33 mouse cellular contexts compared by ENCODE assay signal in genomic region chr13:59703514-59703913, GRCm38 (mm10). TPM values are rescaled to one million over a fixed set of nuclear protein-coding genes. Genes with fewer than 3 reads are reported as not detected.
DNase-seq lines count a peak whose midpoint lies in the region; TF ChIP-seq lines count a peak whose summit lies in the region.
"Had no signal": no experiment of that assay in that cellular context is flagged by ENCODE, and none has a peak within 500 bp of the region (broad histone marks: within the 10 kb centered on the region; RNA-seq: fewer than 3 reads in every experiment).

No protein-coding gene starts in this region.

- no peak for DNase-seq in layer of hippocampus, adult 2 months (ENCODE audit: low spot score in 2 of 2)
- DNase-seq in layer of hippocampus, postnatal 10 days (ENCODE audit: low spot score in 2 of 2), result no peak
- DNase-seq in right cerebral cortex, adult 18-20 months, result peak; percentile 79
- DNase-seq in right cerebral cortex, postnatal 4 days, result no peak
- DNase-seq in left cerebral cortex, postnatal 14 days (ENCODE audit: low spot score in 2 of 2), result peak; percentile 20 to 36
- peak; percentile 12 to 58 for DNase-seq in right cerebral cortex, postnatal 36 days (ENCODE audit: low spot score in 2 of 2)
- DNase-seq in B cell, adult 2 months, result no peak
- DNase-seq: adrenal gland, adult 2 months; adrenal gland, postnatal 36 days; cerebellum, adult 8-10 months; cerebellum, postnatal 25 days; gastrocnemius, postnatal 10 days; heart, postnatal 14 days; kidney, adult 8-10 months; kidney, postnatal 4 days; layer of hippocampus, adult 9-11 months; liver; lung, embryonic 14.5 days; lung, postnatal 14 days; thymus, postnatal 4 days had no signal

- H3K4me3 ChIP-seq in layer of hippocampus, adult 2 months, result no peak overlapping the region
- H3K4me3 ChIP-seq: embryonic facial prominence, embryonic 10.5 days; embryonic facial prominence, embryonic 15.5 days; forebrain, embryonic 13.5 days; hindbrain, embryonic 12.5 days; myocyte; neural tube, embryonic 12.5 days had no signal

- intact Hi-C loops in left cerebral cortex, postnatal 14 days (cut with DNase I), result no loop called here

- no peak for TF ChIP-seq CTCF in layer of hippocampus, adult 2 months (conservative IDR thresholded peaks at IDR 0.05)

- peak overlapping the region; percentile 39; the same call in 1 of the 2 replicates for H3K27ac ChIP-seq in layer of hippocampus, adult 2 months
- H3K27ac ChIP-seq: embryonic facial prominence, embryonic 10.5 days; embryonic facial prominence, embryonic 15.5 days; forebrain, embryonic 13.5 days; hindbrain, embryonic 12.5 days; kidney, postnatal 0 days; liver, embryonic 14.5 days; neural tube, embryonic 12.5 days had no signal

RNA-seq across cellular contexts. Expression of gene Spata31d1a, which starts 6.6 kb away (rescaled TPM):
- total RNA-seq in layer of hippocampus, adult 2 months (2021), result under 1 TPM; 0.22 to 0.26 TPM
- under 1 TPM; 0.11 to 0.21 TPM for total RNA-seq in layer of hippocampus, postnatal 10 days (2021)
- under 1 TPM; 0.13 to 0.18 TPM for total RNA-seq in left cerebral cortex, postnatal 14 days (2021)
- total RNA-seq: adrenal gland, adult 2 months; adrenal gland, postnatal 36 days; CH12.LX; gastrocnemius, postnatal 10 days; heart, adult 8-10 months; heart, postnatal 14 days; midbrain, postnatal 0 days had no signal

RNA-seq across cellular contexts. Expression of gene Spata31d1b, which starts 8.6 kb away (rescaled TPM):
- under 1 TPM in 1 of 2 experiments, not detected in 1; 0.12 TPM for total RNA-seq in layer of hippocampus, adult 2 months (2021)
- total RNA-seq in layer of hippocampus, postnatal 10 days (2021), result under 1 TPM in 1 of 2 experiments, not detected in 1; 0.11 TPM
- not detected for total RNA-seq in left cerebral cortex, postnatal 14 days (2021)
- total RNA-seq: adrenal gland, adult 2 months; adrenal gland, postnatal 36 days; gastrocnemius, postnatal 10 days; heart, adult 8-10 months; heart, postnatal 14 days; megakaryocyte, adult 5-6 weeks had no signal

RNA-seq across cellular contexts. Expression of gene 4921517D22Rik, which starts 9.6 kb away (rescaled TPM):
- not detected for total RNA-seq in layer of hippocampus, adult 2 months (2021)
- total RNA-seq in layer of hippocampus, postnatal 10 days (2021), result not detected
- total RNA-seq in left cerebral cortex, postnatal 14 days (2021), result not detected
- total RNA-seq: adrenal gland, adult 2 months; adrenal gland, postnatal 36 days; CH12.LX; ES-E14; gastrocnemius, postnatal 10 days; heart, adult 8-10 months; heart, postnatal 14 days; megakaryocyte, adult 5-6 weeks; midbrain, postnatal 0 days had no signal

RNA-seq across cellular contexts. Expression of gene Golm1, which starts 27.9 kb away (rescaled TPM):
- 10 to 100 TPM; 67.4 to 71.8 TPM for total RNA-seq in layer of hippocampus, adult 2 months (2021)
- total RNA-seq in layer of hippocampus, postnatal 10 days (2021), result 10 to 100 TPM; 45.1 to 46.8 TPM
- 10 to 100 TPM; 15.5 to 15.6 TPM for total RNA-seq in left cerebral cortex, postnatal 14 days (2021)

RNA-seq across cellular contexts. Expression of gene Spata31d1d, which starts 28.0 kb away (rescaled TPM):
- not detected for total RNA-seq in layer of hippocampus, adult 2 months (2021)
- not detected for total RNA-seq in layer of hippocampus, postnatal 10 days (2021)
- total RNA-seq in left cerebral cortex, postnatal 14 days (2021), result under 1 TPM in 1 of 2 experiments, not detected in 1; 0.08 TPM
- total RNA-seq: adrenal gland, adult 2 months; adrenal gland, postnatal 36 days; CH12.LX; gastrocnemius, postnatal 10 days; heart, adult 8-10 months; heart, postnatal 14 days; megakaryocyte, adult 5-6 weeks; midbrain, postnatal 0 days had no signal

Comparison
In these comparisons a context has a peak if more than half of its experiments do, and no peak if none do; other contexts are left out.
1. DNase-seq: peak in right cerebral cortex, adult 18-20 months (single experiment), left cerebral cortex, postnatal 14 days (2 of 2) and right cerebral cortex, postnatal 36 days (2 of 2); none in layer of hippocampus, adult 2 months (0 of 2), layer of hippocampus, postnatal 10 days (0 of 2), right cerebral cortex, postnatal 4 days (single experiment) and B cell, adult 2 months (0 of 2).